ENCODE assay signal across 8 mouse cellular contexts in the genomic region with DNA sequence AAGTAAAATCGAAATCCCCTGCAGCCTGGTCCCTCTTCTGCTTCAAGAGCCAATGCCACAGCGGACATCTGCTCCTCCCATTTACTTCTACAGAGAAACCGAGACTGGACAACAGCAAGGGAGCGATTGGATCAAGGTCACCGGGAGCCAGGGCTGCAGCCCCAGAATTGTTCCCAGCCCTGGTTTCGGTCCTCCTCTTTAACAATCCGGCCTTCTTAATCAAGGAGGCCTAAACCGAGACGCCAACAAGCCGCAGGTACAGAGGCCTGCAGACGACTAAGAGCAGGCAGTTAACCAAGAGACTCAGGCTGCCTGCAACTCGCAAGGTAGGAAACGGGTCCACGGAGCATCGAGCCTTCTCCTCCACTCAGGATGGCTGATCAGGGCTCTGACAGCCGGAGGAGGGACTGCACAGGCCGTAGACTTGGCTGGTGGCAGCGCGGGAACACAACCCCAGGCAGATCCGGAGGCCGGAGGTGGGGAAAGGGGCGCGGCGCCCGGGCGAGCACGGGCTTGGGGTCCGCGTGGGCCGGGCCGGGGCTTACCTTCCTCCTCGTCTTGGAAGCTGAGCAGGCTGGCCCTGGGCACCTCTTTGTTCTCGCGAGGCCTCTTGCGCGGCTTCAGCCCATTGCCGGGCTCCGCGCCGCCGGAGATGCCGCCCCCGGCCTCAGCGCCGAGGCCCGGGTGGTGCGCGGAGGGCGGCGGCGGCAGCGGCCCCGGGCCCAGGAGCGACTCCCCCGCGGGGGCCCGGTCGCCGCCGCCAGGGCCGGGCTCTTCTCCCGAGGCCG. TPM values are rescaled to one million over a fixed set of nuclear protein-coding genes. Genes with fewer than 3 reads are reported as not detected.
DNase-seq lines count a peak whose midpoint lies in the region; ATAC-seq and TF ChIP-seq lines count a peak whose summit lies in the region.

No protein-coding gene starts in this region.

- H3K79me2 ChIP-seq in macrophage (ENCODE audit: inconsistent target), result peaks cover 51% of the 10 kb centered on the region

- peak; percentile 81 for ATAC-seq in hindbrain, embryonic 13.5 days (ENCODE audit: low FRiP score)

- WGBS in cerebellum, adult 2 months, result under 1% methylated on average over 61 of the region's 63 CpGs
- WGBS in hindbrain, embryonic 13.5 days, result under 1% methylated on average over 35 of the region's 63 CpGs
- WGBS in macrophage (ENCODE audit: missing documents), result 1% methylated on average over 62 of the region's 63 CpGs

- H3K9me3 ChIP-seq in hindbrain, embryonic 13.5 days, result no peaks in the 10 kb centered on the region

- H3K4me2 ChIP-seq in hindbrain, embryonic 13.5 days, result peak overlapping the region; percentile 74

- H3K4me3 ChIP-seq in cerebellum, adult 2 months (replicated peaks; ENCODE audit: insufficient read depth, low read depth, low read length), result peak overlapping the region; percentile 81
- peak overlapping the region; percentile 99 for H3K4me3 ChIP-seq in hindbrain, embryonic 13.5 days
- H3K4me3 ChIP-seq in macrophage (ENCODE audit: inconsistent target), result peak overlapping the region; percentile 89

- peak overlapping the region; percentile 99 for H3K9ac ChIP-seq in hindbrain, embryonic 13.5 days

- H3K27ac ChIP-seq in cerebellum, adult 2 months (ENCODE audit: insufficient read depth, low read length), result peak overlapping the region; percentile 77
- H3K27ac ChIP-seq in hindbrain, embryonic 13.5 days, result peak overlapping the region; percentile 97
- H3K27ac ChIP-seq in macrophage, result peak overlapping the region; percentile 68

- H3K4me1 ChIP-seq in cerebellum, adult 2 months (ENCODE audit: control insufficient read depth, insufficient read depth, low read length), result no peaks in the 10 kb centered on the region
- H3K4me1 ChIP-seq in hindbrain, embryonic 13.5 days (replicated peaks), result peaks cover 29% of the 10 kb centered on the region

- peaks cover 18% of the 10 kb centered on the region for H3K36me3 ChIP-seq in hindbrain, embryonic 13.5 days
- peaks cover 4% of the 10 kb centered on the region; the same call in 1 of the 2 replicates for H3K36me3 ChIP-seq in macrophage (ENCODE audit: inconsistent target)

- H3K27me3 ChIP-seq in cerebellum, adult 2 months (ENCODE audit: control insufficient read depth, insufficient read depth, low read length), result no peaks in the 10 kb centered on the region
- no peaks in the 10 kb centered on the region for H3K27me3 ChIP-seq in hindbrain, embryonic 13.5 days

- DNase-seq in Muller cell, postnatal 12 days (ENCODE audit: inconsistent ontology term), result peak; percentile 79
- DNase-seq in cerebellum, adult 2 months, result peak; percentile 52 to 67
- peak; percentile 48 for DNase-seq in forelimb bud, embryonic 11.5 days (ENCODE audit: low read depth, low spot score)
- peak; percentile 34 to 36 for DNase-seq in left cerebral cortex, adult 18-20 months (ENCODE audit: low spot score in 2 of 2)
- DNase-seq in retina, postnatal 7 days (ENCODE audit: low read depth, low spot score), result peak; percentile 36
- DNase-seq in urinary bladder, postnatal 14 days (ENCODE audit: low spot score), result peak; percentile 63

- TF ChIP-seq CTCF in cerebellum, adult 2 months (IDR thresholded peaks at IDR 0.05; ENCODE audit: borderline replicate concordance, insufficient read depth, low read depth, low read length), result no peak

- TF ChIP-seq POLR2A in cerebellum, adult 2 months (IDR thresholded peaks at IDR 0.05; ENCODE audit: borderline replicate concordance, insufficient read depth, low read length), result no peak

RNA-seq across cellular contexts. Expression of a gene that starts 0.7 kb away (rescaled TPM):
- polyA plus RNA-seq in cerebellum, adult 2 months (2012; rRNA removed), result 155 and 168 TPM in 2 replicates
- 77.1 and 79.7 TPM in 2 replicates for polyA plus RNA-seq in hindbrain, embryonic 13.5 days (2015; fragmentation: Nextera tagmentation; extraction: Ambion mirVana)
- 10 to 100 TPM; 56.1 to 59.4 TPM for total RNA-seq in left cerebral cortex, adult 18-20 months (2021)
- 100 to 1,000 TPM; 359 to 787 (median 644) TPM for total RNA-seq in macrophage (2018; cell fraction: chromatin; rRNA removed)
- 10 to 100 TPM in 25 of 26 experiments, 1 to 10 TPM in 1; 9.1 to 46.0 (median 13.5) TPM for total RNA-seq in macrophage (2018; cell fraction: cytosol; rRNA removed)
- 100 to 1,000 TPM; 196 to 518 (median 362) TPM for total RNA-seq in macrophage (2018; cell fraction: nucleus; rRNA removed)
- 23.7 to 51.4 TPM (median 36.2 TPM) in 3 replicates for polyA plus RNA-seq in macrophage (2018)

RNA-seq across cellular contexts. Expression of a gene that starts 32.5 kb away (rescaled TPM):
- polyA plus RNA-seq in cerebellum, adult 2 months (2012; rRNA removed), result 151 and 159 TPM in 2 replicates
- polyA plus RNA-seq in hindbrain, embryonic 13.5 days (2015; fragmentation: Nextera tagmentation; extraction: Ambion mirVana), result 40.5 and 41.4 TPM in 2 replicates
- 100 to 1,000 TPM; 330 to 343 TPM for total RNA-seq in left cerebral cortex, adult 18-20 months (2021)
- 100 to 1,000 TPM; 395 to 919 (median 673) TPM for total RNA-seq in macrophage (2018; cell fraction: chromatin; rRNA removed)
- 100 to 1,000 TPM; 127 to 236 (median 170) TPM for total RNA-seq in macrophage (2018; cell fraction: cytosol; rRNA removed)
- 100 to 1,000 TPM; 254 to 727 (median 441) TPM for total RNA-seq in macrophage (2018; cell fraction: nucleus; rRNA removed)
- polyA plus RNA-seq in macrophage (2018), result 79.6 to 138 TPM (median 127 TPM) in 3 replicates

RNA-seq across cellular contexts. Expression of a gene that starts 51.3 kb away (rescaled TPM):
- polyA plus RNA-seq in cerebellum, adult 2 months (2012; rRNA removed), result 1.4 and 2.1 TPM in 2 replicates
- 0.83 and 0.99 TPM in 2 replicates for polyA plus RNA-seq in hindbrain, embryonic 13.5 days (2015; fragmentation: Nextera tagmentation; extraction: Ambion mirVana)
- total RNA-seq in left cerebral cortex, adult 18-20 months (2021), result 1 to 10 TPM in 1 of 2 experiments, under 1 TPM in 1; 0.75 to 1.1 TPM
- under 1 TPM in 2 of 26 experiments, not detected in 24; 0.29 to 0.43 TPM for total RNA-seq in macrophage (2018; cell fraction: chromatin; rRNA removed)
- total RNA-seq in macrophage (2018; cell fraction: cytosol; rRNA removed), result under 1 TPM in 12 of 26 experiments, not detected in 14; 0.05 to 0.31 (median 0.14) TPM
- under 1 TPM in 3 of 26 experiments, not detected in 23; 0.24 to 0.56 (median 0.28) TPM for total RNA-seq in macrophage (2018; cell fraction: nucleus; rRNA removed)
- polyA plus RNA-seq in macrophage (2018), result 0.08 to 0.14 TPM in 2 of 3 replicates, not detected in the other

Comparison
In these comparisons a context has a peak if more than half of its experiments do, and no peak if none do; other contexts are left out.
1. Peak in every context shown above with its lines: DNase-seq, ATAC-seq, H3K4me3 ChIP-seq and H3K27ac ChIP-seq.